Mouse (Mus musculus): ENCODE measurements around the gene Nedd9. TPM values are rescaled to one million over a fixed set of nuclear protein-coding genes. Genes with fewer than 3 reads are reported as not detected.

The Nedd9 gene
- polyA plus RNA-seq, 1 experiment from 2014 or later: 11.9 TPM

GRCm38 (mm10) chr13:41482408-41483011 is 4.7 kb downstream of the Nedd9 start:
- no peak for ATAC-seq
- H3K9ac ChIP-seq (ENCODE audit: low read depth, low read length): no peak overlapping the region
- no peaks in the 10 kb centered on the region for H3K36me3 ChIP-seq (ENCODE audit: control insufficient read depth, insufficient read depth, low read length)
- no peak overlapping the region for H3K4me2 ChIP-seq (ENCODE audit: low read length)
- no peak overlapping the region for H3K4me3 ChIP-seq (ENCODE audit: low read length)
- H3K27ac ChIP-seq (ENCODE audit: low read depth, low read length): no peak overlapping the region
- no peaks in the 10 kb centered on the region for H3K27me3 ChIP-seq (replicated peaks; ENCODE audit: control insufficient read depth, insufficient read depth, low read length)
- H3K9me3 ChIP-seq (ENCODE audit: control insufficient read depth, low read length): no peaks in the 10 kb centered on the region
- 11% methylated on average over 3 of the region's 3 CpGs for WGBS
- no peaks in the 10 kb centered on the region for H3K4me1 ChIP-seq (ENCODE audit: control insufficient read depth, insufficient read depth, low read depth, low read length)

GRCm38 (mm10) chr13:41479737-41480435 is 7.3 kb downstream of the Nedd9 start:
- no peak overlapping the region for H3K9ac ChIP-seq (ENCODE audit: low read depth, low read length)
- no peaks in the 10 kb centered on the region for H3K4me1 ChIP-seq (ENCODE audit: control insufficient read depth, insufficient read depth, low read depth, low read length)
- no peaks in the 10 kb centered on the region for H3K9me3 ChIP-seq (ENCODE audit: control insufficient read depth, low read length)
- no peak overlapping the region for H3K27ac ChIP-seq (ENCODE audit: low read depth, low read length)
- H3K4me3 ChIP-seq (ENCODE audit: low read length): no peak overlapping the region
- no peaks in the 10 kb centered on the region for H3K36me3 ChIP-seq (ENCODE audit: control insufficient read depth, insufficient read depth, low read length)
- H3K4me2 ChIP-seq (ENCODE audit: low read length): no peak overlapping the region
- no peaks in the 10 kb centered on the region for H3K27me3 ChIP-seq (replicated peaks; ENCODE audit: control insufficient read depth, insufficient read depth, low read length)
- no peak for ATAC-seq
- WGBS: 78% methylated on average over 13 of the region's 15 CpGs

- H3K27ac ChIP-seq (ENCODE audit: low read depth, low read length): no peak overlapping the region
- H3K9me3 ChIP-seq (ENCODE audit: control insufficient read depth, low read length): no peaks in the 10 kb centered on the region
- H3K27me3 ChIP-seq (replicated peaks; ENCODE audit: control insufficient read depth, insufficient read depth, low read length): no peaks in the 10 kb centered on the region
- WGBS: 30% methylated on average over 4 of the region's 4 CpGs
- no peak overlapping the region for H3K4me2 ChIP-seq (ENCODE audit: low read length)
- H3K4me3 ChIP-seq (ENCODE audit: low read length): no peak overlapping the region
- H3K4me1 ChIP-seq (ENCODE audit: control insufficient read depth, insufficient read depth, low read depth, low read length): no peaks in the 10 kb centered on the region
- no peak for ATAC-seq
- H3K36me3 ChIP-seq (ENCODE audit: control insufficient read depth, insufficient read depth, low read length): no peaks in the 10 kb centered on the region
- H3K9ac ChIP-seq (ENCODE audit: low read depth, low read length): no peak overlapping the region
Measured at GRCm38 (mm10) chr13:41476216-41476615, 10.9 kb downstream of the Nedd9 start.

- Histone ChIP-seq H3K9ac (ENCODE audit: low read depth, low read length) (no peak overlapping the region), H3K27me3 (replicated peaks; ENCODE audit: control insufficient read depth, insufficient read depth, low read length) (no peaks in the 10 kb centered on the region), H3K9me3 (ENCODE audit: control insufficient read depth, low read length) (no peaks in the 10 kb centered on the region), H3K27ac (ENCODE audit: low read depth, low read length) (no peak overlapping the region), H3K4me3 (ENCODE audit: low read length) (no peak overlapping the region), H3K36me3 (ENCODE audit: control insufficient read depth, insufficient read depth, low read length) (no peaks in the 10 kb centered on the region), H3K4me2 (ENCODE audit: low read length) (no peak overlapping the region), H3K4me1 (ENCODE audit: control insufficient read depth, insufficient read depth, low read depth, low read length) (no peaks in the 10 kb centered on the region)
- no peak for ATAC-seq
- WGBS: 87% methylated on average over 5 of the region's 5 CpGs
Measured at GRCm38 (mm10) chr13:41474365-41474764, 12.8 kb downstream of the Nedd9 start.

- no peaks in the 10 kb centered on the region for H3K9me3 ChIP-seq (ENCODE audit: control insufficient read depth, low read length)
- no peak overlapping the region for H3K9ac ChIP-seq (ENCODE audit: low read depth, low read length)
- no peak overlapping the region for H3K27ac ChIP-seq (ENCODE audit: low read depth, low read length)
- H3K4me3 ChIP-seq (ENCODE audit: low read length): no peak overlapping the region
- no peaks in the 10 kb centered on the region for H3K36me3 ChIP-seq (ENCODE audit: control insufficient read depth, insufficient read depth, low read length)
- no peak overlapping the region for H3K4me2 ChIP-seq (ENCODE audit: low read length)
- no peak for ATAC-seq
- no peaks in the 10 kb centered on the region for H3K4me1 ChIP-seq (ENCODE audit: control insufficient read depth, insufficient read depth, low read depth, low read length)
- no peaks in the 10 kb centered on the region for H3K27me3 ChIP-seq (replicated peaks; ENCODE audit: control insufficient read depth, insufficient read depth, low read length)
- 87% methylated on average over 4 of the region's 4 CpGs for WGBS
Measured at GRCm38 (mm10) chr13:41473504-41473903, 13.7 kb downstream of the Nedd9 start.

GRCm38 (mm10) chr13:41472878-41473424 is 14.2 kb downstream of the Nedd9 start:
- Histone ChIP-seq H3K27me3 (replicated peaks; ENCODE audit: control insufficient read depth, insufficient read depth, low read length) (no peaks in the 10 kb centered on the region), H3K9me3 (ENCODE audit: control insufficient read depth, low read length) (no peaks in the 10 kb centered on the region), H3K27ac (ENCODE audit: low read depth, low read length) (no peak overlapping the region), H3K4me3 (ENCODE audit: low read length) (no peak overlapping the region), H3K4me1 (ENCODE audit: control insufficient read depth, insufficient read depth, low read depth, low read length) (no peaks in the 10 kb centered on the region), H3K36me3 (ENCODE audit: control insufficient read depth, insufficient read depth, low read length) (no peaks in the 10 kb centered on the region), H3K4me2 (ENCODE audit: low read length) (no peak overlapping the region), H3K9ac (ENCODE audit: low read depth, low read length) (no peak overlapping the region)
- no peak for ATAC-seq
- WGBS: 77% methylated on average over 5 of the region's 5 CpGs

GRCm38 (mm10) chr13:41468277-41468676 is 18.9 kb downstream of the Nedd9 start:
- no peak overlapping the region for H3K9ac ChIP-seq (ENCODE audit: low read depth, low read length)
- H3K4me3 ChIP-seq (ENCODE audit: low read length): no peak overlapping the region
- no peak overlapping the region for H3K4me2 ChIP-seq (ENCODE audit: low read length)
- no peak overlapping the region for H3K27ac ChIP-seq (ENCODE audit: low read depth, low read length)
- H3K27me3 ChIP-seq (replicated peaks; ENCODE audit: control insufficient read depth, insufficient read depth, low read length): no peaks in the 10 kb centered on the region
- no peaks in the 10 kb centered on the region for H3K9me3 ChIP-seq (ENCODE audit: control insufficient read depth, low read length)
- no peak for ATAC-seq
- H3K36me3 ChIP-seq (ENCODE audit: control insufficient read depth, insufficient read depth, low read length): no peaks in the 10 kb centered on the region
- WGBS: 77% methylated on average over 5 of the region's 5 CpGs
- no peaks in the 10 kb centered on the region for H3K4me1 ChIP-seq (ENCODE audit: control insufficient read depth, insufficient read depth, low read depth, low read length)

- no peak overlapping the region for H3K4me2 ChIP-seq (ENCODE audit: low read length)
- WGBS: 90% methylated on average over 2 of the region's 2 CpGs
- H3K27me3 ChIP-seq (replicated peaks; ENCODE audit: control insufficient read depth, insufficient read depth, low read length): no peaks in the 10 kb centered on the region
- H3K9ac ChIP-seq (ENCODE audit: low read depth, low read length): no peak overlapping the region
- no peak overlapping the region for H3K4me3 ChIP-seq (ENCODE audit: low read length)
- H3K4me1 ChIP-seq (ENCODE audit: control insufficient read depth, insufficient read depth, low read depth, low read length): no peaks in the 10 kb centered on the region
- H3K9me3 ChIP-seq (ENCODE audit: control insufficient read depth, low read length): no peaks in the 10 kb centered on the region
- no peak for ATAC-seq
- no peaks in the 10 kb centered on the region for H3K36me3 ChIP-seq (ENCODE audit: control insufficient read depth, insufficient read depth, low read length)
- H3K27ac ChIP-seq (ENCODE audit: low read depth, low read length): no peak overlapping the region
Measured at GRCm38 (mm10) chr13:41467036-41467435, 20.1 kb downstream of the Nedd9 start.

GRCm38 (mm10) chr13:41466616-41467015 is 20.5 kb downstream of the Nedd9 start:
- WGBS: 88% methylated on average over 4 of the region's 4 CpGs
- Histone ChIP-seq H3K4me1 (ENCODE audit: control insufficient read depth, insufficient read depth, low read depth, low read length) (no peaks in the 10 kb centered on the region), H3K36me3 (ENCODE audit: control insufficient read depth, insufficient read depth, low read length) (no peaks in the 10 kb centered on the region), H3K4me2 (ENCODE audit: low read length) (no peak overlapping the region), H3K27ac (ENCODE audit: low read depth, low read length) (no peak overlapping the region), H3K9me3 (ENCODE audit: control insufficient read depth, low read length) (no peaks in the 10 kb centered on the region), H3K4me3 (ENCODE audit: low read length) (no peak overlapping the region), H3K9ac (ENCODE audit: low read depth, low read length) (no peak overlapping the region), H3K27me3 (replicated peaks; ENCODE audit: control insufficient read depth, insufficient read depth, low read length) (no peaks in the 10 kb centered on the region)
- ATAC-seq: no peak

All from hindbrain, embryonic 16.5 days (tissue).